Mouse (Mus musculus) ovary, postnatal 10 days (tissue): ENCODE measurements around the gene Ppp4r2.
A peak's percentile ranks its signal among the peaks of the same experiment; 100 is the strongest.

Source experiments
- DNase-seq: peaks from one replicate; pipeline ENCODE4 v3.0.0; 2022; ENCODE audit warnings: low spot score

Ppp4r2 gene

GRCm38 (mm10) chr6:100833355-100833754 is at the start of gene Ppp4r2:
Gene Ppp4r2 (plus strand): TSS chr6:100833622.
- DNase-seq: peak; percentile 77

GRCm38 (mm10) chr6:100787726-100788125 is 45.7 kb upstream of the Ppp4r2 start:
- no peak for DNase-seq

GRCm38 (mm10) chr6:100789161-100789560 is 44.3 kb upstream of the Ppp4r2 start:
- no peak for DNase-seq

- DNase-seq: no peak
Measured at GRCm38 (mm10) chr6:100792055-100792659, 41.3 kb upstream of the Ppp4r2 start.

GRCm38 (mm10) chr6:100792973-100793769 is 40.3 kb upstream of the Ppp4r2 start:
- DNase-seq: no peak

- DNase-seq: no peak
Measured at GRCm38 (mm10) chr6:100795797-100796196, 37.6 kb upstream of the Ppp4r2 start.

GRCm38 (mm10) chr6:100799290-100799689 is 34.1 kb upstream of the Ppp4r2 start:
- no peak for DNase-seq

- DNase-seq: no peak
Measured at GRCm38 (mm10) chr6:100799766-100800165, 33.7 kb upstream of the Ppp4r2 start.

GRCm38 (mm10) chr6:100800497-100800955 is 32.9 kb upstream of the Ppp4r2 start:
- peak; percentile 20 for DNase-seq

GRCm38 (mm10) chr6:100802381-100803083 is 30.9 kb upstream of the Ppp4r2 start:
- DNase-seq: no peak

GRCm38 (mm10) chr6:100803250-100803649 is 30.2 kb upstream of the Ppp4r2 start:
- DNase-seq: no peak

GRCm38 (mm10) chr6:100807187-100807586 is 26.2 kb upstream of the Ppp4r2 start:
- no peak for DNase-seq

- DNase-seq: no peak
Measured at GRCm38 (mm10) chr6:100807746-100808145, 25.7 kb upstream of the Ppp4r2 start.

- no peak for DNase-seq
Measured at GRCm38 (mm10) chr6:100808221-100808778, 25.1 kb upstream of the Ppp4r2 start.

- no peak for DNase-seq
Measured at GRCm38 (mm10) chr6:100810117-100810516, 23.3 kb upstream of the Ppp4r2 start.

- DNase-seq: no peak
Measured at GRCm38 (mm10) chr6:100811731-100812130, 21.7 kb upstream of the Ppp4r2 start.

GRCm38 (mm10) chr6:100821367-100821766 is 12.1 kb upstream of the Ppp4r2 start:
- DNase-seq: no peak

GRCm38 (mm10) chr6:100823356-100823755 is 10.1 kb upstream of the Ppp4r2 start:
- no peak for DNase-seq

GRCm38 (mm10) chr6:100824381-100824965 is 8.9 kb upstream of the Ppp4r2 start:
- no peak for DNase-seq

- DNase-seq: no peak
Measured at GRCm38 (mm10) chr6:100826046-100826445, 7.4 kb upstream of the Ppp4r2 start.

- no peak for DNase-seq
Measured at GRCm38 (mm10) chr6:100828565-100828964, 4.9 kb upstream of the Ppp4r2 start.

- no peak for DNase-seq
Measured at GRCm38 (mm10) chr6:100829770-100830169, 3.7 kb upstream of the Ppp4r2 start.
